Mouse (Mus musculus): ENCODE data around the gene Adssl1. TPM values are rescaled to one million over a fixed set of nuclear protein-coding genes. Genes with fewer than 3 reads are reported as not detected.

The Adssl1 gene
- polyA plus RNA-seq, 1 experiment from 2014 or later = 81.7 TPM

- H3K4me1 ChIP-seq (replicated peaks) = peaks cover 74% of the 10 kb centered on the region
- peak overlapping the region; percentile 87 for H3K4me3 ChIP-seq
- no peaks in the 10 kb centered on the region for H3K9me3 ChIP-seq (replicated peaks)
- ATAC-seq (ENCODE audit: insufficient number of reproducible peaks, low FRiP score) = no peak
- H3K27me3 ChIP-seq (replicated peaks) = no peaks in the 10 kb centered on the region
- 76% methylated on average over 7 of the region's 7 CpGs for WGBS
- H3K36me3 ChIP-seq = peaks cover 49% of the 10 kb centered on the region
- H3K4me2 ChIP-seq = peak overlapping the region; percentile 80
- peak overlapping the region; percentile 99 for H3K27ac ChIP-seq (ENCODE audit: poor library complexity, severe bottlenecking)
- peak overlapping the region; percentile 100 for H3K9ac ChIP-seq
Observed at GRCm38 (mm10) chr12:112671891-112672290, 52.0 kb downstream of the Adssl1 start.

DNA sequence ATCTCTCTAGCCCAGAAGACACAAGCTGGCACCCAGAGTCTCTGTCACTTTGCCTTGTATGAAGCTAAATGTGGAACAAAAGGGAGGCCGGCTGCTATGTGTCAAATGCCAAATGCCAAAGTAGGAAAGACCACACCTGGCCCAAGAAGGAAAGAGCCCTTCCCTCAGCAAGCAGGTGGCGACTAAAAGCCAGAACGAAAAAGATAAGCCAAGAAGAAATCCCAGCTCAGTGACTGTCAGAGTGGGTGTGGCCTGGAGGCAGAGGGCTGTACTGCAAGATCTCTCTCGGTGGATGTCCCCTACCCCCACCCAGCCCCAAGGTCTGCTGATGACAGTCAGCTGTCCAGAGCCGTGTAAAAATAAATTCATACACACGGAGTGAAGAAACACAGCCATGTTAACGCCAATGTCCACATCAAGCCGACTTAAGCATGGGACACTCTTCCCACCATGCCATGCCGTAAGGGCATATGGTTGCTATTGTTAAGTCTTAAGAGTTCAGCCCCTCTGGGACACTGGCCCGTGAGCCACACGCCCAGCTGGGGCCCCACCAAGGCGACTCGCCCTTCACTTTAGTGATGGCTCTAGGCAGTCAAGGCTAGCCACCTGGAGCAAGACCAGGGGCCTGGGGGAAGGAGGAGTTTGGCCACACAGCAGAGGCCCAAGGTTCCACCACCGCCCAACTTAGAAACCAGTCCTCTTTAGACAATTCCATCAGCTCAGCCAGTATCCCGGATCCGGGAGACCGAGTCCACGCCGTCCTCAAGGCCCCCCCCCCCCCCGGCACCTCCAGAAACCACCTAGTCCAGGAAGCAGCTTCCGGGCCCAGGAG is 53.1 kb downstream of the Adssl1 start:
- ATAC-seq (ENCODE audit: insufficient number of reproducible peaks, low FRiP score) = peak; percentile 37
- peaks cover 74% of the 10 kb centered on the region for H3K4me1 ChIP-seq (replicated peaks)

DNA sequence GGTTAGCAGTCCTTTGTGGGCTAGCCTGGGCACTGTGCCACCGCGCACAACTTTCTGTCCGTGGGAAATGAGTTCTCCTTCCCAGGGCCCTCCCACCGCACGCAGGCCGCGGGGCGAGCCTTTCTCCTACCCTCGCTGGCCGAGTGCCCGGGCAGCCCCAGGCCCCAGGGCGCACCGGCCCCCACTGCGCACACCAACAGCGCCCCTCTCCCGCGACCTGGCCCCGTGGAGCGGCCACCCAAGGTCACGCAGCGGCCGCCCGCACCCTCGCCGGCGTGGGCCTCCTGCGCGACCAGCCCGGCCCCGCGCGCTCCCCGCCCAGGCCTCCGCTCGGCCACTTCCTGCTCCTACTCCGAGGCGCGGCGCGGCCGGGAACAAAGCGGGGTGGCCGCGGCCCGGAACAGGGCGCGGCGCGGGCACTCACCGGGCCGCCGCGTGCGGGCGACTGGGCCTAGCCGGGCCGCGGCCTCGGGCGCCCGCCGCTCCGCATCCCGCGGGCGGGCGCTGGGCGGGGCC is 53.8 kb downstream of the Adssl1 start:
- Histone ChIP-seq H3K36me3 (peaks cover 31% of the 10 kb centered on the region), H3K4me3 (peak overlapping the region; percentile 87), H3K4me2 (peak overlapping the region; percentile 80), H3K27me3 (replicated peaks) (no peaks in the 10 kb centered on the region), H3K9ac (peak overlapping the region; percentile 100), H3K27ac (ENCODE audit: poor library complexity, severe bottlenecking) (peak overlapping the region; percentile 99), H3K4me1 (replicated peaks) (peaks cover 72% of the 10 kb centered on the region), H3K9me3 (replicated peaks) (no peaks in the 10 kb centered on the region)
- peak; percentile 10; the same call in 1 of the 2 replicates for ATAC-seq (ENCODE audit: insufficient number of reproducible peaks, low FRiP score)
- 3% methylated on average over 68 of the region's 68 CpGs for WGBS

More for the DNA sequence above, 53.1 kb downstream of the Adssl1 start:
- peak overlapping the region; percentile 87 for H3K4me3 ChIP-seq
- H3K4me2 ChIP-seq = peak overlapping the region; percentile 80
- H3K27ac ChIP-seq (ENCODE audit: poor library complexity, severe bottlenecking) = peak overlapping the region; percentile 99
- no peaks in the 10 kb centered on the region for H3K9me3 ChIP-seq (replicated peaks)
- peak overlapping the region; percentile 100 for H3K9ac ChIP-seq
- H3K27me3 ChIP-seq (replicated peaks) = no peaks in the 10 kb centered on the region
- H3K36me3 ChIP-seq = peaks cover 38% of the 10 kb centered on the region
- 2% methylated on average over 21 of the region's 21 CpGs for WGBS

DNA sequence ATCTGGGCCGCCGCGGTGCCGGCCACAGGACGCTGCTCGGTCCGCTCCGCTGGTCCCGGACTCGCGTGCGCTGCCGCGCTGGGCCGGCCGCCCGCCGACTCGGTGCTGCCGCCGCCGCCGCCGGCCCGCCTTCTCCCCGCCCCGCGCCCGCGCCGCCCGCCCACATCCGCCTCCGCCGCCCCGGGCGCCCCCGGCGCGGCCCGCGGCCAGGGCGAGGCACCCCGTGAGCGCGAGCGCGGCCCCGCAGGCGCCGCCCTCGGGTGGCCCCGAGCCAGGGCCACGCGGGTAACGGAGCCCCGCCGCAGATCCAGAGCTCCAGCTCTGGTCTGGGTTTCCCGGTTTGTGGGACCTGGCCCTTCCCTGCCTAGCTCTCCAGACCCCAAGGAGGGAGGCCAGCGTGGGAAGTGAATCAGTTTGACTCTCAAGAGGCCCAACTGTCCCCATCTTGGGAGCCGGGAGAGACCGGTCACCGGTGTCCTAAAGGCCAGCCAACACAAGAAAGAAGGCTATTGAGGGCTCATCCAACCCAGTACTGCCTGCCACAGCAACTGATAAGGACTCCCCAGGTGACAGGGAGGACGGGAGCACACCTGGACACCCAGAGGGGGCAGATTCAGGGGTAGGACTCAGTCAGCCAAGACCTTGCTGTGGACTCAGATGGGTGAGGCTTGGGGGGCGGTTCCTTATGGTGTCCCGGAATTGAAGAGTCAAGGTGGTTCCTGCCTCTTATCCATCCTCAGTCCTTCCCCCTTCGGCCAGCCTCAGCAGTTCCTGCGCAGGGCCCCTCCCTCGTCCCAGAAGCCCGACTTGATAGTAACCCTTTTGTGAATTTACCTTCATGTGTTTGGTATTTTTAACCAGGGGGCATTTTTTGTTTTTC is 54.5 kb downstream of the Adssl1 start, which contains the start of gene Akt1:
Gene Akt1 (minus strand): TSS at position 753 of the 880 bp plus-strand sequence.
- H3K9me3 ChIP-seq (replicated peaks) = no peaks in the 10 kb centered on the region
- peaks cover 24% of the 10 kb centered on the region for H3K36me3 ChIP-seq
- peaks cover 65% of the 10 kb centered on the region for H3K4me1 ChIP-seq (replicated peaks)
- peaks cover 3% of the 10 kb centered on the region; the same call in 1 of the 2 replicates for H3K27me3 ChIP-seq (replicated peaks)
- peak within 1 kb of the TSS; percentile 87 for H3K4me3 ChIP-seq
- peak within 1 kb of the TSS; percentile 99 for H3K27ac ChIP-seq (ENCODE audit: poor library complexity, severe bottlenecking)
- peak within 1 kb of the TSS; percentile 100 for H3K9ac ChIP-seq
- 15% methylated on average over 69 of the region's 70 CpGs for WGBS
- H3K4me2 ChIP-seq = peak within 1 kb of the TSS; percentile 80
- peak; percentile 59 for ATAC-seq (ENCODE audit: insufficient number of reproducible peaks, low FRiP score)

- peak; percentile 36; the same call in 1 of the 2 replicates for ATAC-seq (ENCODE audit: insufficient number of reproducible peaks, low FRiP score)
- peaks cover 60% of the 10 kb centered on the region for H3K4me1 ChIP-seq (replicated peaks)
Observed at GRCm38 (mm10) chr12:112675245-112676035, 55.6 kb downstream of the Adssl1 start.

GRCm38 (mm10) chr12:112677076-112677475 is 57.2 kb downstream of the Adssl1 start:
- Histone ChIP-seq H3K9me3 (replicated peaks) (no peaks in the 10 kb centered on the region), H3K4me1 (replicated peaks) (peaks cover 43% of the 10 kb centered on the region), H3K27ac (ENCODE audit: poor library complexity, severe bottlenecking) (no peak overlapping the region), H3K9ac (no peak overlapping the region), H3K4me3 (no peak overlapping the region), H3K4me2 (no peak overlapping the region), H3K36me3 (peaks cover 9% of the 10 kb centered on the region; the same call in 1 of the 2 replicates), H3K27me3 (replicated peaks) (peaks cover 30% of the 10 kb centered on the region)
- 54% methylated on average over 5 of the region's 5 CpGs for WGBS
- no peak for ATAC-seq (ENCODE audit: insufficient number of reproducible peaks, low FRiP score)

More at GRCm38 (mm10) chr12:112675245-112676035, 55.6 kb downstream of the Adssl1 start:
- H3K9ac ChIP-seq = peak overlapping the region; percentile 100
- no peaks in the 10 kb centered on the region for H3K9me3 ChIP-seq (replicated peaks)
- 13% methylated on average over 18 of the region's 18 CpGs for WGBS
- peaks cover 17% of the 10 kb centered on the region for H3K36me3 ChIP-seq
- peak overlapping the region; percentile 87 for H3K4me3 ChIP-seq
- H3K4me2 ChIP-seq = peak overlapping the region; percentile 80
- H3K27me3 ChIP-seq (replicated peaks) = peaks cover 14% of the 10 kb centered on the region
- H3K27ac ChIP-seq (ENCODE audit: poor library complexity, severe bottlenecking) = peak overlapping the region; percentile 99

DNA sequence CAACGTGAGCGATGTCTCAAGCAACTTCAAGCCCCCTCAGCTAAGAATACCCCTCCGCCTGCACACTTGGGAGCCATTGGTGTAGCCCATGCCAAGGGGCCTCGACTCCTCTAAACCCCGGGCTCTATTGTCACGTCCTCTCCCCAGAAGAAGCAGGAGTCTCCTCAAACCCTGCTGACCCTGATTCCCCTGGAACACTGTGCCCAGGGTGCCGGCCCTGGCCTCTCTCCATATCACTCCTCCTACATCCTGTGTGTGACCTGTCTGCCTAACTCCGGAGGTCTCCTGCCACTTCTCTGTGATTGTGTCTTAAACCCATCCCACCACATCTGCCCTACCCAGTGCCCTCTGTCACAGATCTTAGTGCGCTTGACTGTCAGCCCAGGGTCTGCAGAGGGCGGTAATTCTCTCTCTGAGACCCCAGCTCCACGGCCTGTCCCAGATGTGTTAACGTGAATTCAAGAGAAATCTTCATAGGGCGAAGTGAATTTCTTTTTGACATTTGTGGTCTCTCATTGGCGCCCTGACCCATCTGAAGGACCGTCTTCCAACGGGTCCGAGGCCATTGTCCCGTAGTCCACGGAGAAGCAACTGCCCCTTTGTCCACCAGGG is 58.2 kb downstream of the Adssl1 start:
- Histone ChIP-seq H3K4me2 (peak overlapping the region; percentile 95), H3K4me1 (replicated peaks) (peaks cover 34% of the 10 kb centered on the region), H3K9me3 (replicated peaks) (no peaks in the 10 kb centered on the region), H3K4me3 (peak overlapping the region; percentile 80), H3K36me3 (peaks cover 9% of the 10 kb centered on the region; the same call in 1 of the 2 replicates), H3K27ac (ENCODE audit: poor library complexity, severe bottlenecking) (peak overlapping the region; percentile 73; the same call in 1 of the 2 replicates), H3K9ac (peak overlapping the region; percentile 76), H3K27me3 (replicated peaks) (peaks cover 37% of the 10 kb centered on the region)
- no peak for ATAC-seq (ENCODE audit: insufficient number of reproducible peaks, low FRiP score)
- WGBS = 21% methylated on average over 19 of the region's 19 CpGs

DNA sequence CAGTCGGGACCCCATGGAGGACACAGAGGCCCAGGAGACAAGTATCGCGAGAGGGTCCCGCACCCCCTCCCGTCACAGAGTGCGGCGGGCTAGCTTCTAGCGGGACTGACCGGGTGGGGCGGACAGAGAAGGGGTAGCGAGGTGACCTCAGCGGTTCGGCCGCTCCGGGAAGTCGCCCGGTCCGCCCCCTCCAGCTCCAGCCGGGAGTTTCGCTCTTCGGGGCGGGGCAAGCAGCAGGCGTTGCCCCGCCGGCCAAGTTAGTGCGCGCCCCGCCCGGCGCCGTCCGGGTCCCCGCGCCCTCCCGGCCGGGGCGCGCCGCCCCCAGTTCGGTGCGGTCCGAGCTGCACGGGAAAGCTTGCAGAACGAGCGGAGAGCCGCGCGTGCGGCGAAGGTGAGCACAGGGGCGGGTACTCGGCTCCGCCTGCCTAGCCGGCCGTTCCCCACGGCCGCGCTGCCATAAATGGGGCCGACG is 58.7 kb downstream of the Adssl1 start, which contains the start of gene Zbtb42:
Gene Zbtb42 (plus strand): TSS at position 274 of the 472 bp plus-strand sequence.
- ATAC-seq (ENCODE audit: insufficient number of reproducible peaks, low FRiP score) = peak; percentile 28; the same call in 1 of the 2 replicates
- Histone ChIP-seq H3K27ac (ENCODE audit: poor library complexity, severe bottlenecking) (peak within 1 kb of the TSS; percentile 73), H3K4me1 (replicated peaks) (peaks cover 34% of the 10 kb centered on the region), H3K36me3 (peaks cover 9% of the 10 kb centered on the region; the same call in 1 of the 2 replicates), H3K4me2 (peak within 1 kb of the TSS; percentile 95), H3K4me3 (peak within 1 kb of the TSS; percentile 80), H3K9ac (peak within 1 kb of the TSS; percentile 76), H3K9me3 (replicated peaks) (no peaks in the 10 kb centered on the region), H3K27me3 (replicated peaks) (peaks cover 41% of the 10 kb centered on the region)
- WGBS = under 1% methylated on average over 58 of the region's 60 CpGs

- peak; percentile 16; the same call in 1 of the 2 replicates for ATAC-seq (ENCODE audit: insufficient number of reproducible peaks, low FRiP score)
- WGBS = 4% methylated on average over 80 of the region's 87 CpGs
- H3K27me3 ChIP-seq (replicated peaks) = peaks cover 41% of the 10 kb centered on the region
Observed at GRCm38 (mm10) chr12:112679027-112679996, 59.5 kb downstream of the Adssl1 start.

More at GRCm38 (mm10) chr12:112679027-112679996, 59.5 kb downstream of the Adssl1 start:
- H3K36me3 ChIP-seq = peaks cover 9% of the 10 kb centered on the region; the same call in 1 of the 2 replicates
- H3K9ac ChIP-seq = peak overlapping the region; percentile 76
- H3K4me1 ChIP-seq (replicated peaks) = peaks cover 34% of the 10 kb centered on the region
- H3K27ac ChIP-seq (ENCODE audit: poor library complexity, severe bottlenecking) = peak overlapping the region; percentile 73
- H3K4me3 ChIP-seq = peak overlapping the region; percentile 80
- H3K9me3 ChIP-seq (replicated peaks) = no peaks in the 10 kb centered on the region
- H3K4me2 ChIP-seq = peak overlapping the region; percentile 95

All from heart, embryonic 12.5 days (tissue).